Mouse (Mus musculus): Measurements from ENCODE around the gene Ltbr.
"Not testable (repeated sequence)": the region's sequence is repeated elsewhere in the genome, so short reads cannot be mapped to it uniquely, and the experiment has no call there.

Ltbr gene

DNA sequence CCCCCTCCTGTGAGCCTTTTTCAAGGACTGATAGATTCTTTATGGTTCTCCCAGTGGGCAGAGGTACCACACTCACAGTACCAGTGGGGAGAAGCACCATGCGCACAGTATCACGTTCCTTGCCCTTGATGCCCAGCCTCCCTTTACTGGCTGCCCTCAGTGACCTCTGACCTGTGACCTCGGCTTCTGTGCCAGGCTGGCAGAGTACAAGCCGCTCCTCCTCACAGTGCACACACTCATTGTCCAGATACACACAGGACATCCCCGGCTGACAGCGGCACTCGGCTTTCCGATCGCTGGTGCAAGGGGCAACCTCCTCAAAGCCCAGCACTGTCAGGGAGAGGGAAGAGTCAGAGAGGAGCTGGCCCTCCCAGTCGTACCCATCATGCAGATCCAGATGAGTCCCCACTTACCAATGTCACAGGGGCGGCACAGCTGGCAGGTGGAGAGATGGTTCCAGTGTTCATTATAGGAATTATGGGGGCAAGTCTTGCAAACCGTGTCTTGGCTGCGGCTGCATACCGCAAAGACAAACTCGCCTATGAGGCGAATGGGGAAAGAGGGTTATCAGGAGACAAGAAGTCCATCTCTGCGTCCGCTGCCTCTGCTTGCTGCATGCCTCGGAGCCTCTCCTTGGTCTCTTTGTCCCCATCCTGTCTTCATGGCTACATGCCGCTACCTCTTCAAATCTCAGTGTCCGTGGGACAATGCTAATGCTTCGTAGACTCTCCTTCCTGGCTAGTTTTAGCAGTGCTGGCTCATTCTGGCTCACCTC, 917 bp downstream of the Ltbr start:
- no peak for DNase-seq (ENCODE audit: low spot score in 2 of 2)

DNA sequence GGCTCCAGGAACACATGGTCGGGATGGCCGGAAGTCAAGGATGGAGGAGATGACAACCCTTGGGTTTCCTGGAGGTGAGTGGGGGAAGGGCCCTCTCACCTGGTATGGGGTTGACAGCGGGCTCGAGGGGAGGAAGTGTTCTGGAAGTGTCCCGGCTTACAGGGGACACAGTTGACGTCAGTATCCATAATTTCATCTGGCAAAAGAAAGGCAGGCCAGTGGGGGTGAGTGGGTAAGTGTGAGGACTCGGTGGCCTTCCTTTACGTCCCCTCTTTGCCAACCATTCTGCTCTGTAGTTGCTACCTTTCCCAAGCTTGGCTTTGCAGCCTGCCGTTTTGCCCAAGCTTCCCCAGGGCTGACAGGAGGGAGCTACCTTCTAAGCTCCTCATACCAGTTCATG, 1.5 kb downstream of the Ltbr start:
- DNase-seq (ENCODE audit: low spot score in 2 of 2) = no peak

- DNase-seq (ENCODE audit: low spot score in 2 of 2) = no peak
These were observed 4.3 kb downstream of the Ltbr start for GRCm38 (mm10) chr6:125309406-125309805.

- no peak for DNase-seq (ENCODE audit: low spot score in 2 of 2)
These were observed 4.8 kb downstream of the Ltbr start for GRCm38 (mm10) chr6:125308921-125309320.

DNA sequence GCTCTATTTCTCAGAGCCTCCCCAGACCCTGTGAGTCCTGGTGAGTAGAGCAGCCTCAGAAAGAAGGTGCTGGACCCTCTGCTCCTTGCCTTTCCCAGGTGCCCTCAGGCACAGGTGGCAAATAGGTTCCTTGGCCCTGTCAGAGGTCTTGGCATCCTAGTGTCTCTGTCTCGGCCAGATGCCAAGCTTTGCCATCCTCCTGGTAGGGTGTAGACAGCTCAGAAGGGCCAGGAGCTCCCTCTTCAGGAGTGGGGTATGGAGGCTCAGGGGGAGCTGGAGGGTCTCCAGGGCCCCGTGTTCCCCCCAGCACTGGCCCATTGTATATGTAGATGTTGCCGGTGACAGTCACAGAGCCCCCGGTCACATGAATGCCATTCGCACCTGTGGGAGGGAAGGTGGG, 6.6 kb downstream of the Ltbr start:
- no peak for DNase-seq (ENCODE audit: low spot score in 2 of 2)

DNA sequence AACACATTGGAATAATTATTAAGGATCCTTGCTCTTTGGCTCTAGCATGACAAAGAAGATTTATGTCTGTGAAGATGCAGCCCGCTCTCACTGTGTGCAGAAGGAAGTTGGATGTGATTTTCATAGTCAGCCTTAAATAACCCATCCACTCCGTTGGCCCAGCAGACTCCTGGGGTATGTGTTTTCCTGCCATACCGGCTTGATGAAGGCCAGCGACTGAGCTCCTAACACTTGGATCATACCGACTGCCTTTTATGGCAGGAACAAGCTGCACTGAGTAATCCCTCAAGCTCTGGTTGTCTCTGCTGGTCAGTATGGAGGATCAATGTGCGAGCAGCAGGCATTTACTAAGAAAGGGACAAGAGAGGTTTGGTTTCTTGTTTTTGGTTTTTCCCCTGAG, 8.2 kb downstream of the Ltbr start:
- DNase-seq (ENCODE audit: low spot score in 2 of 2) = no peak

- DNase-seq (ENCODE audit: low spot score in 2 of 2) = not testable (repeated sequence)
These were observed 9.3 kb downstream of the Ltbr start for GRCm38 (mm10) chr6:125304408-125304807.

GRCm38 (mm10) chr6:125303242-125303641, 10.4 kb downstream of the Ltbr start:
- no peak for DNase-seq (ENCODE audit: low spot score in 2 of 2)

DNA sequence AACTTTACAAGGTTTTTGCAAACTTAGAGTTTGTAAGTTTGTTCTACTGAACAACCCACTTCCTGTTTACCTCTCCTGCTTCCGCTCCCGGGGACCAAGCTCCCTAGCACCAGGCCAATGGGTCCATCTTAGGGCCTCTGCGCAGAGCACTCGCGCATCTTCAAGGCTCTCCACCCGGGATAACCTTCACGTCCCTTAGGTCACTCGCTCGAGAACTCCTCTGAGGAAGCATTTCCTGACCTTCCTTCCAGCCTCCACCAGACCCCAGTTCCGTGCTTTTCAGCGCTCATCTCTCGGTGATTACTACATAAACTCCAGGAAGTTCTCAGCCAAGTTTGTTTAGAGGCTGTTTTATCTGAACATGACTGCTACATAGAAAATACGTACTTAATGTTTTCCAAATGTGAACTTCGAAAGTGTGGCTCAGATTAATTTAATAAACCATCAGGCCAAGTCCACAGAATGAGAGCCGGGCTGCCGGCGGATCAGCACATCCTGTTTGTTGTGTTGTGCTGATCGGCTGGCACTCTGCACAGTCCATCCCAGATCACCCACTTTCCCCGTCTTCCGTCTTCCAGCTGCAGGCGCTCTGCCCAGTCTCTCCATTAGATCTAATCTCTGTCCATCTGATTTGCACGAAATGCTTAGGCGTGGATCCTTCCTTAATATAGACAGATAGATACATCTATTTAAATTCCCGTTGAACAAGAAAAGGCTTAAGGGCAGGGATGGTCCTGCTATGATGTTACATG, 11.3 kb downstream of the Ltbr start:
- no peak for DNase-seq (ENCODE audit: low spot score in 2 of 2)

- no peak for DNase-seq (ENCODE audit: low spot score in 2 of 2)
These were observed 12.7 kb downstream of the Ltbr start for GRCm38 (mm10) chr6:125300982-125301381.

GRCm38 (mm10) chr6:125297149-125297820, 16.4 kb downstream of the Ltbr start:
- DNase-seq (ENCODE audit: low spot score in 2 of 2) = no peak

- no peak for DNase-seq (ENCODE audit: low spot score in 2 of 2)
These were observed 19.6 kb downstream of the Ltbr start for GRCm38 (mm10) chr6:125294049-125294448.

- no peak for DNase-seq (ENCODE audit: low spot score in 2 of 2)
These were observed 21.4 kb downstream of the Ltbr start for GRCm38 (mm10) chr6:125292256-125292655.

DNA sequence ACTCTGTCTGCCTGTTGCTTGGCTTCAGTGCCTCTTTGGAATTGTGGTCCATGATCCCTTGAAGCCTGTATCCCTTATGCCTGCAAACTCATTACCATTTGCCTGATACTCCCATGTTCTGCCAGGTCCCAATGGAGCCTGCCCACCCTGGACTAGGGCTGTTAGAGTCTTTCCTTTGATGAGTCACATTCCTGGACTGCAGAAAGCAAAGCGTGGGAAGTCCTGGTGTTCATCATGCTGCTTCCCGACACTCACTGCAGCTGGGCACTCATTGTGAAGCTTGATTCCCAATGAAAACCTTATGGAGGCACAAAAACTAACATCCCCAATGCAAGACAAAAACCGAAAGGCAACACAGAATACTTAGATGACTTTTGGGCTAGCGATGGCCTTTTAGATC, 22.4 kb downstream of the Ltbr start:
- no peak for DNase-seq (ENCODE audit: low spot score in 2 of 2)

DNA sequence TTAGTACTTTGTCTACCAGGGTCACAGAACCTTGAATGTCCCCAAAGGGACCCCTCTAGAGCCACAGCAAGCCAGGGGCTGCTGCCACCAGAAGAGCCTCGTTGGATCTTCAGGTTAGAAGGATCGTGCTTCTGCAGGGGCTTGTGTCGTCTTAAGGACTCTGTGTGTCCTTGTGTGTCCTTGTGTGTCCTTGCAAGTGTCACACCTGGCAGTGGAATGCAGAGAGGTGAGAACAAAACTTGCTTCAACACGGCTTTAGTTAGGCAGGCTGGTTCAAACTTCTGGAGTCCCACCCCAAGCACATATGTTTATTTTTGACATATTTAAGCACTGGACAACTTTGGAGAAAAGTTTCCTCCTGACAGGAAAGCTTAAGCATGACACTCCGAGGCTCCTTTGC, 25.0 kb downstream of the Ltbr start:
- DNase-seq (ENCODE audit: low spot score in 2 of 2) = no peak

GRCm38 (mm10) chr6:125286944-125287343, 26.7 kb downstream of the Ltbr start:
- DNase-seq (ENCODE audit: low spot score in 2 of 2) = no peak

DNA sequence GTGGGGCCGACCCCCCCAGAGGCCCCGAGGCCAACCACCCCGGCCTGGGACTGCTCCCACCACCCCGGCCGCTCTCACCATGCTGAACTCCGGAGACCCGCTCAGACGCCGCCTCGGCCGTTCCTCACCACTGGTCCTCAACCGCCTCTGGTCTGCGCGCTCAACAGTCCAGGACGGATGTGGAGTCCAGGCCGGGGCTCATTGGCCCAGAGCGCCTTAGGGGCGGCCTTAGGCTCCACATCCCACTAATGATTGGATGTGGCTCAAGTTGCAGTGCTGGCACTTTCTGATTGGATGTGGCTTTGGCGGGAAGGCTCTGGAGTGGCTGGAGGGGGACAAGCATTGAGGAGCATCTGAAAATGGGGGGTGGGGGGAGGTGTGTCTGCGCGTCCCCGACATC, 27.8 kb downstream of the Ltbr start, which contains the start of gene Tuba3a:
TSS of gene Tuba3a (minus strand) at position 153 of the 400 bp plus-strand sequence.
- no peak for DNase-seq (ENCODE audit: low spot score in 2 of 2)

GRCm38 (mm10) chr6:125284751-125285150, 28.9 kb downstream of the Ltbr start:
- no peak for DNase-seq (ENCODE audit: low spot score in 2 of 2)

DNA sequence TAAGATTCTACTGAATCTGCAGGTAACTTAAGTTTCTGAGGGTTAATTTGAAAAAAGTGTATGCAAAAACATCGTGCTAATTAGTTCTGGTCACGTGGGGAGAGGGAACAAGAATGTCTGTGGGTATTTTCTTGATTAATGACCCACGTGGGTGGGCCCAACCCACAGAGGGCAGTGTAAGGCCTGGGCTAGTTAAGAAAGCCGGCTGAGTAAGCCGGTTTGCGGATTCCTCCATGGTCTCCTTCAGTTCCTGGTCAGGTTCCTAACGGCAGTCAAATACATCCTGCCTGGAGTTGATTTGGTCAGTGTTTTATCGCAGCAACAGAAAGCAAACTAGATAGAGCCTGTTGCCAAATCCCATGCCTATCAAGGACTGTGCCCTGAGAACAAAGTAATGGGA, 29.4 kb downstream of the Ltbr start:
- no peak for DNase-seq (ENCODE audit: low spot score in 2 of 2)

GRCm38 (mm10) chr6:125282721-125283120, 31.0 kb downstream of the Ltbr start:
- DNase-seq (ENCODE audit: low spot score in 2 of 2) = not testable (repeated sequence)

GRCm38 (mm10) chr6:125279729-125280128, 34.0 kb downstream of the Ltbr start:
- DNase-seq (ENCODE audit: low spot score in 2 of 2) = no peak

DNA sequence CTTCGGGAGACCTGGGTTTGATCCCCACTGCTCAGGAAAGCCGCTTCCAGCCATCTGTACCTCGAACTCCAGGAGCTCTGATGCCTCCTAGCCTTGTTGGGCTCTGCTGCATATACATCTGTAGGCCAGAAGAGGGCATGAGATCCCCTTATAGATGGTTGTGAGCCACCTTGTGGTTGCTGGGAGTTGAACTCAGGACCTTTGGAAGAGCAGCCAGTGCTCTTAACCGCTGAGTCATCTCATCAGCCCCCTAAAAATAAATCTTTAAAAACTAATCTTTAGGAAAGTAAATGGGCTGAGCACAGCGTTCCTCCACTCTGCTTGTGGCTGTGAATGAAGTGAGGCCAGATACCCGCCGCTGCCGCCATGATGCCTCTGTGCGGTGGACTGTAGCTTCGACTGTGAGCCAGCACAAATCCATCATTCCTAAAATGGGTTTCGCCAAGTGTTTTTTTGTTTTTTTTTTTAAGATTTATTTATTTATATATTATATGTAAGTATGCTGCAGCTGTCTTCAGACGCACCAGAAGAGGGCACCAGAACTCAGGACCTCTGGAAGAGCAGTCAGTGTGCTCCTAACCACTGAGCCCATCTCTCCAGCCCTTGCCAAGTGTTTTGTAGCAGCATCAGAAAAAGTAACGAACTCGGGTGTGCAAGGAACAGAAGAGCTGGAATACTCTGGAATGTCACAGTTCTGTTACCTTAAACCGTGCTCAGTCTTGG, 38.7 kb downstream of the Ltbr start:
- peak in 1 of 2 experiments; percentile 12 for DNase-seq (ENCODE audit: low spot score in 2 of 2)

All from frontal cortex, postnatal 25 days (tissue).